Mouse (Mus musculus): ENCODE data around the gene Mylk. TPM values are rescaled to one million over a fixed set of nuclear protein-coding genes. Genes with fewer than 3 reads are reported as not detected.

Gene Mylk
- polyA plus RNA-seq, 1 experiment from 2014 or later = 262 TPM

DNA sequence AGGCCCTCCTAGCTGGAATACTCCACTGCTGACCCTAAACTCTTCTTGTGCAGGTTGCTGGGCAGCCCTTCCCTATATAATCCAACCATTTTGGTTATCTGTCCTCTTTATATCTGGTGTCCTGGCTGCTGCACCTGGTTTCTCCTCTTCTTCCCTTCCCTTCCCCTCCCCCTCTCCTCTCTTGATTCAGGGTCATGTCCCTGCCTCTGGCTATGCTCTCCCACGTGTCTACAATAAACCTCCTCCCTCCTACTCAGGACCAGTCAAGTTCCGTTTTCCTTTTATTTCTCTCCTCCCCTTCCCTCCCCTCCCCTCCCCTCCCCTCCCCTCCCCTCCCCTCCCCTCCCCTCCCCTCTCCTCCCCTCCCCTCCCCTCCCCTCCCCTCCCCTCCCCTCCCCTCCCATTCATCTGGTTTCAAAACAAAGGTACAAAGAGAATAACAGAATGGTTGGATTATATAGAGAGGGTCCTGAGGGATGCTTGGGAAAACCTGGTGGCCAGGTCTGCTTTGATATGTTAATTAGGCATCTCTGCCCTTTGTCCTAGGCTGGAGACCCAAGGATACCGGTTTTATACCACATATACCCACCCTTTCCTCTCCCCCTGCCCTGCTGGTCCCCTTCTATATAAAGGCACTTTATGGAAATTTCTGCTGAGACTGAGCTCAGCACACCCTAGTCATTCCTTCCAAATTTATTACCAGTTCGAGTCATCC, 293.5 kb downstream of the Mylk start:
- Histone ChIP-seq H3K27me3 (ENCODE audit: control insufficient read depth, insufficient read depth, low read length) (no peaks in the 10 kb centered on the region), H3K27ac (ENCODE audit: low read length) (no peak overlapping the region), H3K9me3 (ENCODE audit: control insufficient read depth, low read depth, low read length) (no peaks in the 10 kb centered on the region), H3K4me1 (ENCODE audit: control insufficient read depth, insufficient read depth, low read length) (no peaks in the 10 kb centered on the region), H3K9ac (replicated peaks; ENCODE audit: low read depth, low read length) (no peak overlapping the region), H3K4me3 (ENCODE audit: low read depth, low read length) (no peak overlapping the region), H3K4me2 (replicated peaks; ENCODE audit: low read depth, low read length) (no peak overlapping the region), H3K36me3 (ENCODE audit: control insufficient read depth, insufficient read depth, low read length) (no peaks in the 10 kb centered on the region; the same call in 1 of the 2 replicates)
- ATAC-seq (ENCODE audit: insufficient number of reproducible peaks, insufficient read depth, low FRiP score, low read depth) = no peak
- 24% methylated on average over 4 of the region's 4 CpGs for WGBS

DNA sequence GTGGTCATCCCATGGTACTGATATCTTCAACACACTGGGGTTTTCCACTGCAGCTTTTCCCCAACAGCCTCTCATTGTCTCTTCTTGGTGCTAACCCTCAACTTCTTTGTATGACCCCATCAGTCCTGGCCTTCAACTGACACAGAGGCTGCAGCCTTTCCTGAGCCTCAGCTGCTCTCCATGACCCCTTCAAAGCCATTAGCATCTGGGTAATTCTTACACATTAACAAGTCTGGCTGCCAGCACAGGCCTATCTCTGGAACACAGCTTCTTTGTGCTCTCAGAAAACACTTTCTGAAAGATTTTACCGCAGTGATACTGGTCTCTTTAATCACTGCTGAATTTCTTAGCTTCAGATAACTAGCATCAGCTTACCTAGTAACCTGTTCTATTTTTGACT, 295.1 kb downstream of the Mylk start:
- no peak overlapping the region for H3K4me3 ChIP-seq (ENCODE audit: low read depth, low read length)
- H3K27me3 ChIP-seq (ENCODE audit: control insufficient read depth, insufficient read depth, low read length) = no peaks in the 10 kb centered on the region
- ATAC-seq (ENCODE audit: insufficient number of reproducible peaks, insufficient read depth, low FRiP score, low read depth) = no peak
- H3K9ac ChIP-seq (replicated peaks; ENCODE audit: low read depth, low read length) = no peak overlapping the region
- H3K27ac ChIP-seq (ENCODE audit: low read length) = no peak overlapping the region
- H3K36me3 ChIP-seq (ENCODE audit: control insufficient read depth, insufficient read depth, low read length) = no peaks in the 10 kb centered on the region; the same call in 1 of the 2 replicates
- H3K9me3 ChIP-seq (ENCODE audit: control insufficient read depth, low read depth, low read length) = no peaks in the 10 kb centered on the region
- WGBS = 78% methylated on average over 1 of the region's 1 CpGs
- H3K4me2 ChIP-seq (replicated peaks; ENCODE audit: low read depth, low read length) = no peak overlapping the region
- no peaks in the 10 kb centered on the region for H3K4me1 ChIP-seq (ENCODE audit: control insufficient read depth, insufficient read depth, low read length)

DNA sequence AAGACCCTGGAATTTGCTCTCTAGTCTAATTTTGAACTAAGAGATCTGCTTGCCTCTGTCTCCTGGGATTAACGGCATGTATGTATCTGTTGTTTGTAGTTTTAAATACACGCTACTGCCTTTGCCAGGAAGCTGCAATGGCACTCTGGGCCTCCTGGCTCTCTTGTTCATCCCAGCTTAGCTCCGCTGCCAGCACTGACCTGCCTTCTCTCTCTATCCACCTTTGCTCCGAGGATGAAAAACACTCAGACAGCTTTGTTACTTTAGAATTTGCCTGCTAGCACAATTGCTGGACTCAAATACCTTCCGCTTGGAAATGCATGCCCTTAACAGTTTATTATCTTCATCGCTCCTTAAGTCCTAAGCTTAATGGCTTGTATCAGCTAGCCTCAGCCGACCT, 296.0 kb downstream of the Mylk start:
- Histone ChIP-seq H3K27me3 (ENCODE audit: control insufficient read depth, insufficient read depth, low read length) (no peaks in the 10 kb centered on the region), H3K9me3 (ENCODE audit: control insufficient read depth, low read depth, low read length) (no peaks in the 10 kb centered on the region), H3K27ac (ENCODE audit: low read length) (no peak overlapping the region), H3K4me3 (ENCODE audit: low read depth, low read length) (no peak overlapping the region), H3K4me1 (ENCODE audit: control insufficient read depth, insufficient read depth, low read length) (no peaks in the 10 kb centered on the region), H3K9ac (replicated peaks; ENCODE audit: low read depth, low read length) (no peak overlapping the region), H3K4me2 (replicated peaks; ENCODE audit: low read depth, low read length) (no peak overlapping the region), H3K36me3 (ENCODE audit: control insufficient read depth, insufficient read depth, low read length) (no peaks in the 10 kb centered on the region; the same call in 1 of the 2 replicates)
- ATAC-seq (ENCODE audit: insufficient number of reproducible peaks, insufficient read depth, low FRiP score, low read depth) = no peak
- WGBS = 94% methylated on average over 7 of the region's 7 CpGs

DNA sequence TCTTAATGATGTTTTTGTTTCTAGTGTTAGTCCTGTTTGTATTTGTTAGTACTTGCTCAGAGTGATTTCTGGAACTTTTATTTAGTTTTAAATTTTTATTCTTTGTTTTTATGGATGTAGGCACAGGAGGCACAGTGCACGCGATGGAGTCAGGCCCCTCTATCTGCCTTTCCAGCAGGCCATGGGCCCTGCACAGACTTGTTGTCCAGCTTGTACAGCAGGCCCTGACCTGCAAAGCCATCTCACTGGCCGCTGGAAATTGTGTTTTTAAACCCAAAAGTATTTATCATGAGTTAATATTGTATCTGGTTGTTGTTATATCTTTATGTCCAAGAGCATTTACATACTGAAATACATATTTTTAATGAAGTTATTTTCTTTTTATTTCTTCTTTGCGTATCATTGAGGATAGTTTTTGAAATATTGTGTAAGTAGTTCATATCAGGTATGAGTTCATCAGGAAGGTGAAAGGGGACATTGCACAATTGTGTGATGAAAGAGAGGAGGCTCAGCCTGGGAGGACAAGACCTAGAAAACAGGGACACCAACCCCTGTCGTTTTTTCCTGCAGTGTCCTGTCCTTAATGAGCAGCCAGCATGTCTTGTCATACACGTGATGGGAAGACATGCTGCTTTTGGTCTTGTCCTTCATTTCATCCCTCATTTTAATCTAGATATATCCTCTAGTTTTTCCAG, 301.2 kb downstream of the Mylk start:
- ATAC-seq (ENCODE audit: insufficient number of reproducible peaks, insufficient read depth, low FRiP score, low read depth) = no peak
- Histone ChIP-seq H3K9me3 (ENCODE audit: control insufficient read depth, low read depth, low read length) (no peaks in the 10 kb centered on the region), H3K27me3 (ENCODE audit: control insufficient read depth, insufficient read depth, low read length) (no peaks in the 10 kb centered on the region), H3K4me1 (ENCODE audit: control insufficient read depth, insufficient read depth, low read length) (no peaks in the 10 kb centered on the region), H3K27ac (ENCODE audit: low read length) (no peak overlapping the region), H3K4me3 (ENCODE audit: low read depth, low read length) (no peak overlapping the region), H3K36me3 (ENCODE audit: control insufficient read depth, insufficient read depth, low read length) (no peaks in the 10 kb centered on the region), H3K9ac (replicated peaks; ENCODE audit: low read depth, low read length) (no peak overlapping the region), H3K4me2 (replicated peaks; ENCODE audit: low read depth, low read length) (no peak overlapping the region)
- WGBS = 81% methylated on average over 6 of the region's 6 CpGs

DNA sequence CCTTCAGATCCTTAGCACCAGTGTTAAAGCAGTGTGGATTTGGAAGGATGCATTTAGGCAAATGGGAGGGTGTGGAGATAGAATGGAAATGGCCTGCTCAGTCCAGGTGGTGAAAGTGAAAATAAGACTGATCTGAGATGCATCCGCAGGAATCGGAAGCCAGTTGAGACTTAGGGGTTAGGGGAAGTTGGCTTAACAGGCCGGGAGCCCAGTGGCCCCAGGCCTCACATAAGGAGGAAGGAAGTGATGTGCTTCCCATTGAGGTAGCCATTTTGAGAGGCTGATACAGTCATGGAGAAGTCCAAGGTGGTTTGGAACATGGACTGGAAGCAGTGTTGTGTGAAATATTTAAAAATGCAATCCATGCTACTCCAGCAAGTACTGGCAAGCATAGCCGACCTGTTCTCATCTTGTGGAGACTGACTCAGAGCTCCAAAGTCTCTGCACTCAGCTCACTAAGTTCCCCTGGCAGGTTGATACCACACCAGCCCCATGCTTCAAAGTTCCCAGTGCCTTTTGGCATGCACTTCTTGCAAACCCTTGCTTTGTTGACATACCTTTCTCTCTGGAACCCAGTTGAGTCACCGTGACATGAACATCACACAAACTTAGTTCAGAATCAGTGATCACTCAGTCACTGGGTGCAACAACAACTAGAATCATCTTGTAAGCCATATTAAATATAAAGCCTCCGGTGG, 302.4 kb downstream of the Mylk start:
- Histone ChIP-seq H3K4me1 (ENCODE audit: control insufficient read depth, insufficient read depth, low read length) (no peaks in the 10 kb centered on the region), H3K9ac (replicated peaks; ENCODE audit: low read depth, low read length) (no peak overlapping the region), H3K27ac (ENCODE audit: low read length) (no peak overlapping the region), H3K4me3 (ENCODE audit: low read depth, low read length) (no peak overlapping the region), H3K36me3 (ENCODE audit: control insufficient read depth, insufficient read depth, low read length) (no peaks in the 10 kb centered on the region; the same call in 1 of the 2 replicates), H3K9me3 (ENCODE audit: control insufficient read depth, low read depth, low read length) (no peaks in the 10 kb centered on the region), H3K27me3 (ENCODE audit: control insufficient read depth, insufficient read depth, low read length) (no peaks in the 10 kb centered on the region), H3K4me2 (replicated peaks; ENCODE audit: low read depth, low read length) (no peak overlapping the region)
- 78% methylated on average over 6 of the region's 6 CpGs for WGBS
- no peak for ATAC-seq (ENCODE audit: insufficient number of reproducible peaks, insufficient read depth, low FRiP score, low read depth)

DNA sequence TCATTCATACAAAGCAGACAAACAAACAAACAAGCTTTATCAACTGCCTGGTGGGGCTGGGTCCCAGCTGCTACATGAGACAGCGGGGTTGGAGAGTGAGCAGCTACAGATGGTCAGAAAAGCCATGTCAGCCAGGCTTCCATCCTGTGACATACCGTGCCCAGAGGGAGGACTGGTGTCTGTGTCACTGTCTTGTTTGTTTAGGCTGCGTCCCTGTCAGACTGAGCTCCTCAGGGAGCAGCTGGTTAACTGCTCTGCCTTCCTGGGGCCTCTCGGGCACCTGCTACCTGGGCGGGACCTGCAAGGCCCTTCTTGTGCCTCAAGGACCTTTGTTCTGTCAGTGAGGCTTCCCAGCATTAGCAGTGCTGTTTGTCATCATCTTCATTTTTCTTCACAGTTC, 306.1 kb downstream of the Mylk start:
- WGBS = 48% methylated on average over 5 of the region's 5 CpGs
- Histone ChIP-seq H3K4me2 (replicated peaks; ENCODE audit: low read depth, low read length) (no peak overlapping the region), H3K4me1 (ENCODE audit: control insufficient read depth, insufficient read depth, low read length) (no peaks in the 10 kb centered on the region), H3K36me3 (ENCODE audit: control insufficient read depth, insufficient read depth, low read length) (no peaks in the 10 kb centered on the region; the same call in 1 of the 2 replicates), H3K9me3 (ENCODE audit: control insufficient read depth, low read depth, low read length) (no peaks in the 10 kb centered on the region), H3K27ac (ENCODE audit: low read length) (no peak overlapping the region), H3K4me3 (ENCODE audit: low read depth, low read length) (no peak overlapping the region), H3K27me3 (ENCODE audit: control insufficient read depth, insufficient read depth, low read length) (no peaks in the 10 kb centered on the region), H3K9ac (replicated peaks; ENCODE audit: low read depth, low read length) (no peak overlapping the region)
- no peak for ATAC-seq (ENCODE audit: insufficient number of reproducible peaks, insufficient read depth, low FRiP score, low read depth)

Other genes starting within 250 kb of the Mylk start
- 20.9 and 22.1 TPM in 2 replicates for gene Kalrn, start 171.7 kb upstream of the Mylk start, polyA plus RNA-seq (2014; fragmentation: Nextera tagmentation; extraction: Ambion mirVana)
- gene Ropn1, start 95.3 kb upstream of the Mylk start, polyA plus RNA-seq (2014; fragmentation: Nextera tagmentation; extraction: Ambion mirVana) = not detected in 2 replicates
- gene Ccdc14, start 54.6 kb upstream of the Mylk start, polyA plus RNA-seq (2014; fragmentation: Nextera tagmentation; extraction: Ambion mirVana) = 8.1 and 8.5 TPM in 2 replicates